Mouse (Mus musculus) ES-Bruce4 (cell line): Measurements from ENCODE around the gene Artn.

Source experiments
- CTCF ChIP-seq: IDR thresholded peaks from one replicate; pipeline ENCODE4 v1.8.1; 2011; ENCODE audit warnings: low read depth, low read length
- EP300 ChIP-seq: IDR thresholded peaks from 2 replicates; pipeline ENCODE4 v1.6.1; 2011; ENCODE audit warnings: low read depth, low read length; ENCODE audit not compliant: insufficient read depth
- POLR2A ChIP-seq: IDR thresholded peaks from one replicate; pipeline ENCODE4 v1.8.1; 2011; ENCODE audit warnings: low read length; ENCODE audit not compliant: insufficient read depth

GRCm38 (mm10) chr4:117904761-117905160 is 24.8 kb downstream of the Artn start:
- TF ChIP-seq CTCF (no peak), POLR2A (no peak), EP300 (no peak)
